Comparison of ENCODE assay signal across 11 mouse cellular contexts in the genomic region with DNA sequence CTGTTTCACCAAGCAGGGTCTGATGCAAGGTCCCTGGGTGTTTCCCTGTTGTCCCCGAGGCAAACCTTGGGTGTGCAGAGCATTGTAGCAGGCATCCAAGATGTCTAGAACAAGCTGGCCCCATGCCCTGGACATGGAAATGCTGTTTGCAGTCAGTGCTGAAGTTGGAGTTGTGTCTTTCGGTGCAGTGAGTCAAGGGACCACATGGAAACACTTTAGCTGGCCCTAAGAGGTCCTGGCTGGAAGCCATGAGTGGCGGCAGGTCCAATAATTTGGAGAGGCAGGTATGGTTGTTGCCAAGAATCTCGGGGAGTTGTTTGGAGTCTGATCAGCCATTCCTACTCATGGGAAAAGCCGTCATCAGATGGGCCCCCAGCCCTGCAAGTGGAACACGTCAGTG. TPM values are rescaled to one million over a fixed set of nuclear protein-coding genes. Genes with fewer than 3 reads are reported as not detected.
DNase-seq lines count a peak whose midpoint lies in the region; ATAC-seq and TF ChIP-seq lines count a peak whose summit lies in the region.
"Had no signal": no experiment of that assay in that cellular context is flagged by ENCODE, and none has a peak within 500 bp of the region (broad histone marks: within the 10 kb centered on the region; RNA-seq: fewer than 3 reads in every experiment).

No protein-coding gene starts in this region.

- peak; percentile 30 for DNase-seq in forebrain, embryonic 14.5 days (ENCODE audit: low spot score)
- no peak for DNase-seq in forebrain, embryonic 11.5 days (ENCODE audit: low spot score)
- DNase-seq in gastrocnemius, postnatal 25 days, result peak; percentile 72
- peak; percentile 92 for DNase-seq in limb, embryonic 14.5 days (ENCODE audit: low spot score)
- DNase-seq in MN1 (ENCODE audit: low spot score), result no peak
- no peak for DNase-seq in ovary, postnatal 36 days (ENCODE audit: low spot score)
- DNase-seq in yolk sac, embryonic 10.5 days (ENCODE audit: low spot score), result no peak

- H3K9ac ChIP-seq in forebrain, embryonic 14.5 days (ENCODE audit: low read length), result no peak overlapping the region
- H3K9ac ChIP-seq in forebrain, embryonic 11.5 days (ENCODE audit: low read length), result no peak overlapping the region
- H3K9ac ChIP-seq in limb, embryonic 14.5 days (ENCODE audit: low read depth, low read length, severe bottlenecking), result no peak overlapping the region
- H3K9ac ChIP-seq: intestine, embryonic 15.5 days; midbrain, embryonic 12.5 days had no signal

- H3K4me2 ChIP-seq in forebrain, embryonic 14.5 days (ENCODE audit: low read length), result no peak overlapping the region
- no peak overlapping the region for H3K4me2 ChIP-seq in forebrain, embryonic 11.5 days (ENCODE audit: low read depth, low read length, severe bottlenecking)
- H3K4me2 ChIP-seq in limb, embryonic 14.5 days (replicated peaks; ENCODE audit: low read depth, low read length, severe bottlenecking), result peak overlapping the region; percentile 13; the same call in 1 of the 2 replicates
- H3K4me2 ChIP-seq: intestine, embryonic 15.5 days; midbrain, embryonic 12.5 days had no signal

- no peak overlapping the region for H3K4me3 ChIP-seq in forebrain, embryonic 14.5 days (ENCODE audit: low read depth, low read length)
- no peak overlapping the region for H3K4me3 ChIP-seq in forebrain, embryonic 11.5 days (ENCODE audit: low read depth, low read length)
- no peak overlapping the region for H3K4me3 ChIP-seq in bone marrow, adult 2 months (replicated peaks; ENCODE audit: control insufficient read depth, low read depth, low read length)
- no peak overlapping the region for H3K4me3 ChIP-seq in limb, embryonic 14.5 days (replicated peaks; ENCODE audit: low read length)
- H3K4me3 ChIP-seq: intestine, embryonic 15.5 days; midbrain, embryonic 12.5 days had no signal

- WGBS in forebrain, embryonic 14.5 days, result 52% methylated on average over 6 of the region's 6 CpGs
- 76% methylated on average over 6 of the region's 6 CpGs for WGBS in forebrain, embryonic 11.5 days
- WGBS in bone marrow, adult 2 months, result 55% methylated on average over 6 of the region's 6 CpGs
- WGBS in limb, embryonic 14.5 days, result 24% methylated on average over 6 of the region's 6 CpGs

- no peaks in the 10 kb centered on the region for H3K9me3 ChIP-seq in forebrain, embryonic 14.5 days (replicated peaks; ENCODE audit: control insufficient read depth, low read length)
- H3K9me3 ChIP-seq in forebrain, embryonic 11.5 days (ENCODE audit: control insufficient read depth, low read length), result no peaks in the 10 kb centered on the region
- H3K9me3 ChIP-seq in limb, embryonic 14.5 days (ENCODE audit: control insufficient read depth, low read length), result no peaks in the 10 kb centered on the region
- H3K9me3 ChIP-seq: intestine, embryonic 15.5 days; midbrain, embryonic 12.5 days had no signal

- no peaks in the 10 kb centered on the region for H3K36me3 ChIP-seq in forebrain, embryonic 14.5 days (ENCODE audit: control insufficient read depth, insufficient read depth, low read length)
- H3K36me3 ChIP-seq in forebrain, embryonic 11.5 days (ENCODE audit: control insufficient read depth, insufficient read depth, low read length), result no peaks in the 10 kb centered on the region
- H3K36me3 ChIP-seq in limb, embryonic 14.5 days (ENCODE audit: control insufficient read depth, insufficient read depth, low read length), result no peaks in the 10 kb centered on the region
- H3K36me3 ChIP-seq: intestine, embryonic 15.5 days; midbrain, embryonic 12.5 days had no signal

- TF ChIP-seq POLR2A in bone marrow, adult 2 months (IDR thresholded peaks at IDR 0.05; ENCODE audit: borderline replicate concordance, control insufficient read depth, low read depth, low read length), result no peak
- no peak for TF ChIP-seq POLR2A in limb, embryonic 14.5 days (IDR thresholded peaks at IDR 0.05; ENCODE audit: borderline replicate concordance, extremely low read depth, insufficient read depth, insufficient read length)

- no peaks in the 10 kb centered on the region for H3K4me1 ChIP-seq in forebrain, embryonic 14.5 days (ENCODE audit: control insufficient read depth, insufficient read depth, low read length)
- H3K4me1 ChIP-seq in forebrain, embryonic 11.5 days (replicated peaks; ENCODE audit: control insufficient read depth, insufficient read depth, low read length), result peaks cover 5% of the 10 kb centered on the region; the same call in 1 of the 2 replicates
- peaks cover 18% of the 10 kb centered on the region for H3K4me1 ChIP-seq in bone marrow, adult 2 months (ENCODE audit: control insufficient read depth, insufficient read depth, low read length)
- peaks cover 78% of the 10 kb centered on the region for H3K4me1 ChIP-seq in limb, embryonic 14.5 days (ENCODE audit: control insufficient read depth, insufficient read depth, low read length)

- ATAC-seq in forebrain, embryonic 14.5 days, result no peak
- no peak for ATAC-seq in forebrain, embryonic 11.5 days (replicated peaks; ENCODE audit: low FRiP score)
- ATAC-seq in limb, embryonic 14.5 days (ENCODE audit: low FRiP score, low read depth), result peak; percentile 57
- ATAC-seq: CD4-positive, CD25-positive, alpha-beta regulatory T cell, adult 4 months; intestine, embryonic 15.5 days had no signal

- H3K27me3 ChIP-seq in forebrain, embryonic 14.5 days (replicated peaks; ENCODE audit: control insufficient read depth, insufficient read depth, low read length), result no peaks in the 10 kb centered on the region
- no peaks in the 10 kb centered on the region for H3K27me3 ChIP-seq in forebrain, embryonic 11.5 days (ENCODE audit: control insufficient read depth, insufficient read depth, low read length)
- no peaks in the 10 kb centered on the region for H3K27me3 ChIP-seq in limb, embryonic 14.5 days (ENCODE audit: control insufficient read depth, insufficient read depth, low read length)
- H3K27me3 ChIP-seq: intestine, embryonic 15.5 days; midbrain, embryonic 12.5 days had no signal

- TF ChIP-seq CTCF in bone marrow, adult 2 months (IDR thresholded peaks at IDR 0.05; ENCODE audit: control insufficient read depth, insufficient read depth, low read length), result no peak

- no peak overlapping the region for H3K27ac ChIP-seq in forebrain, embryonic 14.5 days (ENCODE audit: low read depth, low read length)
- H3K27ac ChIP-seq in forebrain, embryonic 11.5 days (ENCODE audit: low read depth, low read length), result no peak overlapping the region
- peak overlapping the region; percentile 12; the same call in 1 of the 2 replicates for H3K27ac ChIP-seq in bone marrow, adult 2 months (ENCODE audit: control insufficient read depth, insufficient read depth, low read depth, low read length, poor library complexity)
- H3K27ac ChIP-seq in limb, embryonic 14.5 days (replicated peaks; ENCODE audit: low read depth, low read length), result peak overlapping the region; percentile 86
- H3K27ac ChIP-seq: intestine, embryonic 15.5 days; midbrain, embryonic 12.5 days had no signal

RNA-seq across cellular contexts. Expression of gene Tifab, which starts 14.9 kb away (rescaled TPM):
- polyA plus RNA-seq in forebrain, embryonic 14.5 days (2014; fragmentation: Nextera tagmentation; extraction: Ambion mirVana), result 0.42 and 0.58 TPM in 2 replicates
- polyA plus RNA-seq in forebrain, embryonic 11.5 days (2014; fragmentation: Nextera tagmentation; extraction: Ambion mirVana), result 0.11 and 0.13 TPM in 2 replicates
- 22.4 and 70.7 TPM in 2 replicates for polyA plus RNA-seq in bone marrow, adult 2 months (2011; ENCODE audit: insufficient read depth, insufficient read length, low replicate concordance, missing spikeins)
- under 1 TPM; 0.21 to 0.36 TPM for total RNA-seq in gastrocnemius, postnatal 25 days (2021)
- 1.9 and 2.0 TPM in 2 replicates for polyA plus RNA-seq in limb, embryonic 14.5 days (2012; rRNA removed)
- 1.1 and 1.3 TPM in 2 replicates for polyA plus RNA-seq in limb, embryonic 14.5 days (2014; fragmentation: Nextera tagmentation; extraction: Ambion mirVana)

RNA-seq across cellular contexts. Expression of gene H2afy, which starts 27.6 kb away (rescaled TPM):
- 422 and 438 TPM in 2 replicates for polyA plus RNA-seq in forebrain, embryonic 14.5 days (2014; fragmentation: Nextera tagmentation; extraction: Ambion mirVana)
- 685 and 702 TPM in 2 replicates for polyA plus RNA-seq in forebrain, embryonic 11.5 days (2014; fragmentation: Nextera tagmentation; extraction: Ambion mirVana)
- 99.1 and 137 TPM in 2 replicates for polyA plus RNA-seq in bone marrow, adult 2 months (2011; ENCODE audit: insufficient read depth, insufficient read length, low replicate concordance, missing spikeins)
- 10 to 100 TPM; 61.8 to 62.6 TPM for total RNA-seq in gastrocnemius, postnatal 25 days (2021)
- polyA plus RNA-seq in limb, embryonic 14.5 days (2012; rRNA removed), result 231 and 297 TPM in 2 replicates
- 304 and 351 TPM in 2 replicates for polyA plus RNA-seq in limb, embryonic 14.5 days (2014; fragmentation: Nextera tagmentation; extraction: Ambion mirVana)

Comparison
In these comparisons a context has a peak if more than half of its experiments do, and no peak if none do; other contexts are left out.
1. DNase-seq: peak in forebrain, embryonic 14.5 days (single experiment), gastrocnemius, postnatal 25 days (single experiment) and limb, embryonic 14.5 days (single experiment); none in forebrain, embryonic 11.5 days (single experiment), MN1 (single experiment), ovary, postnatal 36 days (single experiment) and yolk sac, embryonic 10.5 days (single experiment).
2. H3K27ac ChIP-seq: peak in bone marrow, adult 2 months (single experiment) and limb, embryonic 14.5 days (single experiment); none in forebrain, embryonic 14.5 days (single experiment) and forebrain, embryonic 11.5 days (single experiment).